Mouse (Mus musculus): Measurements from ENCODE around the gene Krtcap2.

Krtcap2 gene

GRCm38 (mm10) chr3:89225918-89226317, 19.8 kb upstream of the Krtcap2 start:
- DNase-seq = no peak

GRCm38 (mm10) chr3:89226361-89226760, 19.4 kb upstream of the Krtcap2 start:
- no peak for DNase-seq

- DNase-seq = no peak
These were observed 18.9 kb upstream of the Krtcap2 start, which contains the start of gene Mtx1 for GRCm38 (mm10) chr3:89226900-89227299. Gene Mtx1, minus strand, starts transcription at chr3:89227088.

- DNase-seq = peak; percentile 39 to 48
These were observed 18.2 kb upstream of the Krtcap2 start for GRCm38 (mm10) chr3:89227307-89228179.

- DNase-seq = peak; percentile 86 to 89
These were observed 17.6 kb upstream of the Krtcap2 start for GRCm38 (mm10) chr3:89228180-89228549.

- DNase-seq = no peak
These were observed 16.9 kb upstream of the Krtcap2 start, which contains the start of gene Muc1 for GRCm38 (mm10) chr3:89228836-89229235. Gene Muc1, plus strand, starts transcription at chr3:89229057.

- DNase-seq = no peak
These were observed 16.5 kb upstream of the Krtcap2 start for GRCm38 (mm10) chr3:89229276-89229675.

- no peak for DNase-seq
These were observed 15.2 kb upstream of the Krtcap2 start for GRCm38 (mm10) chr3:89230561-89230960.

GRCm38 (mm10) chr3:89231345-89231744, 14.4 kb upstream of the Krtcap2 start:
- DNase-seq = no peak

GRCm38 (mm10) chr3:89231772-89232275, 13.9 kb upstream of the Krtcap2 start:
- no peak for DNase-seq

GRCm38 (mm10) chr3:89232614-89233013, 13.2 kb upstream of the Krtcap2 start:
- DNase-seq = no peak

- no peak for DNase-seq
These were observed 12.1 kb upstream of the Krtcap2 start for GRCm38 (mm10) chr3:89233562-89234110.

- DNase-seq = no peak
These were observed 9.2 kb upstream of the Krtcap2 start for GRCm38 (mm10) chr3:89236516-89236915.

GRCm38 (mm10) chr3:89237682-89238081, 8.1 kb upstream of the Krtcap2 start:
- no peak for DNase-seq

GRCm38 (mm10) chr3:89238494-89238893, 7.3 kb upstream of the Krtcap2 start:
- no peak for DNase-seq

- peak; percentile 75 to 82 for DNase-seq
These were observed 3.4 kb upstream of the Krtcap2 start for GRCm38 (mm10) chr3:89242331-89242895.

- DNase-seq = peak in 1 of 2 experiments; percentile 30
These were observed 2.2 kb upstream of the Krtcap2 start for GRCm38 (mm10) chr3:89243609-89244008.

GRCm38 (mm10) chr3:89244158-89244981, 1.4 kb upstream of the Krtcap2 start:
- peak; percentile 58 to 66 for DNase-seq

GRCm38 (mm10) chr3:89244982-89245687, 631 bp upstream of the Krtcap2 start:
- peak; percentile 76 to 78 for DNase-seq

GRCm38 (mm10) chr3:89246261-89247100, 715 bp downstream of the Krtcap2 start, which contains the start of gene Trim46:
Gene Trim46, minus strand, starts transcription at chr3:89246309.
- DNase-seq = peak; percentile 94

- DNase-seq = peak in 1 of 2 experiments; percentile 9
These were observed 1.7 kb downstream of the Krtcap2 start for GRCm38 (mm10) chr3:89247466-89247865.
